Mouse (Mus musculus): Measurements from ENCODE around the gene Usp5. TPM values are rescaled to one million over a fixed set of nuclear protein-coding genes. Genes with fewer than 3 reads are reported as not detected.

Usp5 gene
- total and polyA plus RNA-seq, 3 experiments = 51.0 to 72.3 (median 68.4) TPM

DNA sequence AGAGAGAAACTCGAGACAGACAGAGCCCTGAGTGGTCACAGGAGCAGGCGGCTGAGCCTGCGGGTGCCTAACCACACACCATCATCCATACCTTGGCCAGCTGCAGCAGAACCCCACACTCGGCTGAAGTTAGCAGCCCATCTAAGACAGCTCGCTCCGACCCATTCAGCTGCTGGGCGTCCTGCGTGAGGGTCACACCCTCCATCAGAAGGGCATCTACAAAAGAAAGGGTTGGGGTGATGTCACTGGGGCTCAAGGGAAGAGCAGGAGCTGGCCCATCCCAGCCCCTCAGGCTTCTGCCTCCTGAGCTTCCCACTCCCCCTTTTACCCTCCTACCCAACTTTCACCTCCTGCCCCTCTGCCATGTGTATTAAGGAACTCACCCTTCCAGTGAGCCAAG, 21.3 kb upstream of the Usp5 start:
- H3K36me3 ChIP-seq (ENCODE audit: control insufficient read depth, insufficient read depth, low read length) = no peaks in the 10 kb centered on the region
- no peak for TF ChIP-seq EP300 (IDR thresholded peaks at IDR 0.05; ENCODE audit: insufficient read depth, low read depth, low read length)
- no peak for TF ChIP-seq POLR2A (IDR thresholded peaks at IDR 0.05; ENCODE audit: insufficient read depth, low read depth, low read length)
- no peak for TF ChIP-seq CTCF (IDR thresholded peaks at IDR 0.05)
- H3K27ac ChIP-seq = no peak overlapping the region
- no peak overlapping the region for H3K9ac ChIP-seq (ENCODE audit: low read depth, low read length)
- WGBS = 66% methylated on average over 8 of the region's 8 CpGs
- peaks cover 2% of the 10 kb centered on the region; the same call in 1 of the 2 replicates for H3K4me1 ChIP-seq (ENCODE audit: control insufficient read depth, insufficient read depth, low read length)
- no peak overlapping the region for H3K4me3 ChIP-seq
- H3K27me3 ChIP-seq (ENCODE audit: control insufficient read depth, insufficient read depth, low read length) = no peaks in the 10 kb centered on the region
- H3K79me2 ChIP-seq (replicated peaks; ENCODE audit: control insufficient read depth, insufficient read depth, low read length) = no peaks in the 10 kb centered on the region
- intact Hi-C loops (cut with DNase I) = no loop called here
- no peak for DNase-seq

DNA sequence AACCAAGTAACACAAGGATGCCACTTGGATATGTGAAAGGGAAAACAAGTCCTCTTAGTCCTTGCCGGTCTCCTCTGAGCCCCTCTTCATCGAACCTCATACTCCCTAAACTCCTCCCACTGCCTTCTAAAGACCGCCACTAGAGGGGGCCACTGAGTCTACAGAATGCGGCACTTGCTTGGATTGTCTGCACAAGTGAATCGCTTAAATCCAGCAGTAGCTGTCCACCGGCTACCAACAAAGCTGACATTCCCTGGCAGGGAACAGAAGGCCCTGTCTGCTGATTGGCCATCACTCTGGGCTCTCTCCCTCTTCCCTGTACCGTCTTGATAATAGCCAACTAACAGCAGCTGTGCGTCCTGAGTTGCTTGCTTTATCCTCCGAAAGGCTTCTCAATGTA, 18.0 kb upstream of the Usp5 start:
- no peak overlapping the region for H3K9ac ChIP-seq (ENCODE audit: low read depth, low read length)
- WGBS = 11% methylated on average over 9 of the region's 9 CpGs
- TF ChIP-seq CTCF (IDR thresholded peaks at IDR 0.05) (no peak), EP300 (IDR thresholded peaks at IDR 0.05; ENCODE audit: insufficient read depth, low read depth, low read length) (0 out of 2 replicates have a peak, but pooled peaks have one; percentile 34), POLR2A (IDR thresholded peaks at IDR 0.05; ENCODE audit: insufficient read depth, low read depth, low read length) (no peak)
- H3K4me1 ChIP-seq (ENCODE audit: control insufficient read depth, insufficient read depth, low read length) = peaks cover 2% of the 10 kb centered on the region; the same call in 1 of the 2 replicates
- no peaks in the 10 kb centered on the region for H3K79me2 ChIP-seq (replicated peaks; ENCODE audit: control insufficient read depth, insufficient read depth, low read length)
- H3K36me3 ChIP-seq (ENCODE audit: control insufficient read depth, insufficient read depth, low read length) = no peaks in the 10 kb centered on the region
- intact Hi-C loops (cut with DNase I) = loop anchor here (1.0 kb wide), 1 partner anchor 237 kb away; no protein-coding TSS in a partner anchor
- H3K4me3 ChIP-seq = no peak overlapping the region
- no peaks in the 10 kb centered on the region for H3K27me3 ChIP-seq (ENCODE audit: control insufficient read depth, insufficient read depth, low read length)
- H3K27ac ChIP-seq = no peak overlapping the region
- DNase-seq = peak; percentile 86 to 94

DNA sequence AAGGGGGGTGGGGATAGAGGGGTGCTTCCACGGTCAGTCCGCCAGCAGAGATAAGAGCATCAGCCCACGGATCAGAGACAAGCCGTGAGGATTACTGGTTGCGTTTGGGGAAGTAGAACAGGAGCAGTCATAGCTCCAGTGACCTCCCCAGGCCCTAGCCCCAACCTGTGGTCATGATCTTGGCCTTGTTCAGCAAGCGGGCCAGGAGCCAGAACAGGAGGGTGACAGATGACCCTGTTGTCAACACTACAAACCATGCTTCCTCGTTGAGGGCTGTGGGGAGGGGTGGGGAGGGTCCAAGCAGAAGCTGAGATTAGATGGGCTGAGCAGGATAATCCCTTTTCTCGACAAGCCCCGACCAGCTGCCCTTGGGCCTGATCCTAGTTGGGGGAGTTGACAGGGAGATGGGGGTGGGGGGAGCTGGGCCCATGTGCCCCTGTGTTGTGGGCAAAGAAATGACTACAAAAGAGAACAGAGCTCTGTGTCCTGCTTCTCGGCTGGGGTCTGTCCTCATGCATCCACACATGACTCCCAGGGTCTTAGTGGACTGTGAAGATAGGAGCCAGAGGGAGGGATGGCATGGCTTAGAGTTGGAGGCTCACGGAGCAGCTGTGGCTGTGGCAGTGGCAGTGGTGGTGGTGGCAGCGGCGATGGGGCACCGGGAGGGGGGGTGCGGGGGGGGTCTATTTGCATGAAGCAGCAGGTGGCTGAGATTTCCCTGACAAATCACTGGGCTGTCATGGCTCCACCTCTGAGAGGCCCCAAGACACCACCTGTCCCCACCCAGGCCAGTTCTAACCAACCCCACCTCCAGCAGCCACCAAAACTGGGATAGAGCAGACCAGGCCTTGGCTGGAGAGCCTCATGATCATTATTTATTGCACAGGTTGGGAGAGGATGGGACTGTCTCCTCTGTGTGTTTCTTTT, 11.2 kb upstream of the Usp5 start, which contains the start of gene Gnb3:
Gene Gnb3, minus strand, starts transcription at position 35 of the 927 bp plus-strand sequence.
- Histone ChIP-seq H3K4me1 (ENCODE audit: control insufficient read depth, insufficient read depth, low read length) (no peaks in the 10 kb centered on the region), H3K9ac (ENCODE audit: low read depth, low read length) (no peak within 1 kb of the TSS), H3K36me3 (ENCODE audit: control insufficient read depth, insufficient read depth, low read length) (no peaks in the 10 kb centered on the region), H3K79me2 (replicated peaks; ENCODE audit: control insufficient read depth, insufficient read depth, low read length) (no peaks in the 10 kb centered on the region), H3K4me3 (no peak within 1 kb of the TSS), H3K27me3 (ENCODE audit: control insufficient read depth, insufficient read depth, low read length) (no peaks in the 10 kb centered on the region), H3K27ac (peak within 1 kb of the TSS; percentile 48)
- intact Hi-C loops (cut with DNase I) = no loop called here
- 35% methylated on average over 15 of the region's 15 CpGs for WGBS
- TF ChIP-seq CTCF (IDR thresholded peaks at IDR 0.05) (no peak), EP300 (IDR thresholded peaks at IDR 0.05; ENCODE audit: insufficient read depth, low read depth, low read length) (no peak), POLR2A (IDR thresholded peaks at IDR 0.05; ENCODE audit: insufficient read depth, low read depth, low read length) (no peak)
- no peak for DNase-seq

DNA sequence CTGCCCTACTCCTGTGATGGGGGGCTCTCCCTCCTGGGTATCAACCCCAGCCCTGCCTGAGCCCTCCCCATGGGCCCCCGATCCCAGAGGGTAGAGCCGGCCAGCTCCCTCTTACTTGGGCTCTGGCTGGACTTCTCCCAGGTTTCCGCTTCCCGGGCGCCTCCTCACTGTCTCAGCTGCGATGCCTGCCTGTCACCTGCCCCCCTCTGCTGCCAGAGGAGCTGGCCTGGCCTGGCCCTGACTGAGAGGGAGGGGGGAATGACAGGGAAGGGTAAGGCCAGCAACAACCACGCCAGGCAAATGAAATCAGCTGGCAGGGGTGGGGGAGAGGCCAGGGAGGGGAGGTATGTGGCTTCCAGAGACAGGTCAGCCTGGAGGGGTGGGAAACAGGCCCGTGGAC, 10.5 kb upstream of the Usp5 start:
- Histone ChIP-seq H3K79me2 (replicated peaks; ENCODE audit: control insufficient read depth, insufficient read depth, low read length) (no peaks in the 10 kb centered on the region), H3K27ac (peak overlapping the region; percentile 48), H3K36me3 (ENCODE audit: control insufficient read depth, insufficient read depth, low read length) (no peaks in the 10 kb centered on the region), H3K4me3 (no peak overlapping the region), H3K9ac (ENCODE audit: low read depth, low read length) (no peak overlapping the region), H3K4me1 (ENCODE audit: control insufficient read depth, insufficient read depth, low read length) (no peaks in the 10 kb centered on the region), H3K27me3 (ENCODE audit: control insufficient read depth, insufficient read depth, low read length) (no peaks in the 10 kb centered on the region)
- intact Hi-C loops (cut with DNase I) = no loop called here
- WGBS = 18% methylated on average over 8 of the region's 8 CpGs
- DNase-seq = peak; percentile 45 to 59
- TF ChIP-seq CTCF (IDR thresholded peaks at IDR 0.05) (no peak), EP300 (IDR thresholded peaks at IDR 0.05; ENCODE audit: insufficient read depth, low read depth, low read length) (no peak), POLR2A (IDR thresholded peaks at IDR 0.05; ENCODE audit: insufficient read depth, low read depth, low read length) (no peak)

DNA sequence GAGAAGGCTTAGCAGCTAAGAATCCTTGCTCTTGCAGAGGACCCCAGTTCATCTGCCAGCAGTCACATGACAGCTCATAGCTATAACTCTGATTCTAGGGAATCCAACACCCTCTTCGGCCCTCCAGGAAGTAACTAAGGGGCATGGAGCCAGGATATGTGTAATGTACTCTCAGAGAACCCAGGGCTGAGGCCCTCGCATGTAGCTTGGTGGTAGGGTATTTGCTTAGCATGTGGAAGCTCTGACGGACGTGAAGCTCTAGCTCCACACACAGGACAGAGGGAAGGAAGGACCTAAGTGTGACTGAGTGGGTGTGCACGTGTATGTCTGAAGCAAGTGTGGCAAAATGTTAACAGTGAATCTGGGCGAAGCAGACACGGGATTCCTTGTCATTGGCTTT, 7.1 kb upstream of the Usp5 start:
- Histone ChIP-seq H3K9ac (ENCODE audit: low read depth, low read length) (no peak overlapping the region), H3K36me3 (ENCODE audit: control insufficient read depth, insufficient read depth, low read length) (no peaks in the 10 kb centered on the region), H3K4me3 (no peak overlapping the region), H3K27me3 (ENCODE audit: control insufficient read depth, insufficient read depth, low read length) (no peaks in the 10 kb centered on the region), H3K79me2 (replicated peaks; ENCODE audit: control insufficient read depth, insufficient read depth, low read length) (no peaks in the 10 kb centered on the region), H3K27ac (no peak overlapping the region), H3K4me1 (ENCODE audit: control insufficient read depth, insufficient read depth, low read length) (no peaks in the 10 kb centered on the region)
- no peak for DNase-seq
- intact Hi-C loops (cut with DNase I) = no loop called here
- 70% methylated on average over 7 of the region's 7 CpGs for WGBS
- TF ChIP-seq CTCF (IDR thresholded peaks at IDR 0.05) (no peak), EP300 (IDR thresholded peaks at IDR 0.05; ENCODE audit: insufficient read depth, low read depth, low read length) (no peak), POLR2A (IDR thresholded peaks at IDR 0.05; ENCODE audit: insufficient read depth, low read depth, low read length) (no peak)

DNA sequence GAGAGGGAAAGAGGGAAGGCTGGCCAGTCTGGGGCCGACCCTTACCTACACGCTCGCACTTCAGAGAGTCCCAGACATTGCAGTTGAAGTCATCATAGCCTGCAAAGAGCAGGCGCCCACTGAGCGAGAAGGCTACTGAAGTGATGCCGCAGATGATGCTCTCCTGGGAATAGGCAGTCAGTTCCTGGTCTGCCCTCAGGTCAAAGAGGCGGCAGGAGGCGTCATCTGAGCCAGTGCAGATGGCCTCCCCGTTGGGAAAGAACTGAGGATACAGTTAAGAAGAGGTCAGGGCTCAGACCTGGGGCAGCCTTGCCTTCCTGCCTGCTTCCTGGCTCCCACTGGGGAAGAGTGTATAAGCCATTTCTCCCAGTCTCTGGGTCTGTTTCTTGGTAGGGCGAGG, 6.2 kb upstream of the Usp5 start:
- no peak for DNase-seq
- Histone ChIP-seq H3K27me3 (ENCODE audit: control insufficient read depth, insufficient read depth, low read length) (no peaks in the 10 kb centered on the region), H3K79me2 (replicated peaks; ENCODE audit: control insufficient read depth, insufficient read depth, low read length) (no peaks in the 10 kb centered on the region), H3K9ac (ENCODE audit: low read depth, low read length) (no peak overlapping the region), H3K27ac (no peak overlapping the region), H3K4me3 (no peak overlapping the region), H3K36me3 (ENCODE audit: control insufficient read depth, insufficient read depth, low read length) (no peaks in the 10 kb centered on the region), H3K4me1 (ENCODE audit: control insufficient read depth, insufficient read depth, low read length) (no peaks in the 10 kb centered on the region)
- intact Hi-C loops (cut with DNase I) = no loop called here
- TF ChIP-seq EP300 (IDR thresholded peaks at IDR 0.05; ENCODE audit: insufficient read depth, low read depth, low read length) (no peak), POLR2A (IDR thresholded peaks at IDR 0.05; ENCODE audit: insufficient read depth, low read depth, low read length) (no peak), CTCF (IDR thresholded peaks at IDR 0.05) (no peak)
- WGBS = 64% methylated on average over 10 of the region's 10 CpGs
